Mouse (Mus musculus): ENCODE measurements at regions not wholly inside any gene's neighbourhood (a gene's known extent, or its start where the extent isn't known, plus 50 kb on each side); places are given as distances from the start of the nearest gene placed in this dataset.

GRCm38 (mm10) chr10:17082926-17083325 is 640.1 kb upstream of the Cited2 start:
- no peak for ATAC-seq

DNA sequence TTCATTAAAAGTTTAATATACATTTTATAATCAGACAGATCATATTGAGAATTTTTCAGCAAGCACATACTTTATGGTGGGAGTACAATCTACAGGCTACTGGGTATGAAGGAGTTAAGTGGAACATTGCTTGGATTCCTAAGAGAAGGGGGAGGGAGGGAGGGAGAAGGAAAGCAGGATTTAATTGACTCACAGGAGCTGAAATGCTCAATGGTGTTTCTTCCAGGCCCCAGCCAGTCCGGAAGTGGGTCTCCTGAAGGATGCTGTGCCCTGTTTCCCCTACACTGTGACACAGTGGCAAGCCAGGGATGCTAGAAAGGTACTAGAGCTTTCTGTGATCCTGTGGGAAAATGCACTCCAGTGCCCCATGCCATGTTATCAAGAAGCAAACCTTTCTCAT is 621.0 kb upstream of the Cited2 start:
- no peak for ATAC-seq

- no peak for ATAC-seq
These were observed 619.6 kb upstream of the Cited2 start for GRCm38 (mm10) chr10:17103416-17103815.

GRCm38 (mm10) chr10:17106831-17107230 is 616.2 kb upstream of the Cited2 start:
- ATAC-seq = no peak

DNA sequence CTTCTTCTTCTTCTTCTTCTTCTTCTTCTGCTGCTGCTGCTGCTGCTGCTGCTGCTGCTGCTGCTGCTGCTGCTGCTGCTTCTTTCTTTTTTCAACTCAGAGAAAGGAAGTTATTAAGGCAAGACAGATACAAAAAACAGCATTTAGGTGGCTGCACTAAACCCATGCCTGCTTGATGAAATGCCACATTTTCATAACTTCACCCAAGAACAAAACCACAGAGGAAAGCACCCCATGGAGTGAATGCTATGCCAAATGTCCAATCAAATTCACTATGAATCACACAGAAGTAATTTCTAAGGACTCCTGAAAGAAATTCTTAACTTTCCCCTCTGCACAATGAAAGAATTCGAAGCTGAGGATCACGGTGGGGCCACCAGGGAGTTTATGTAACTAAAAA is 611.9 kb upstream of the Cited2 start:
- ATAC-seq = no peak

DNA sequence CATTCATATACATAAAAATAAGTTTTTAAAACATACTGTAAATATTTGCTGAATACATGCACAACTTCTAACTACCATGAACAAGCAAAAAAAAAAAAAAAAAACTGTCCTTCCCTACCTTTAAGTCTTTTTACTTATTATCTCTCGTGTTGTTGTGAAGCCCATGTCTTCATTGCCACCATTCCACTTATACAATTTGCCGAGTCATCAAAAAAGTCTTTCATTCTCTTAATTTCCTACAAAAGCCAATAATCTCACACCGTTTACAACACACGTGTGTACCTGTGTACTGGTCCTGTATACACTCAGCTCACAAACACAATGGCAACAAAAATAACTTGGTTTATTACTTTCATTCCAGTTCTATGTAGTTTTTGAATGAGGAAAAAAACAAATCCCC is 608.2 kb upstream of the Cited2 start:
- no peak for ATAC-seq

DNA sequence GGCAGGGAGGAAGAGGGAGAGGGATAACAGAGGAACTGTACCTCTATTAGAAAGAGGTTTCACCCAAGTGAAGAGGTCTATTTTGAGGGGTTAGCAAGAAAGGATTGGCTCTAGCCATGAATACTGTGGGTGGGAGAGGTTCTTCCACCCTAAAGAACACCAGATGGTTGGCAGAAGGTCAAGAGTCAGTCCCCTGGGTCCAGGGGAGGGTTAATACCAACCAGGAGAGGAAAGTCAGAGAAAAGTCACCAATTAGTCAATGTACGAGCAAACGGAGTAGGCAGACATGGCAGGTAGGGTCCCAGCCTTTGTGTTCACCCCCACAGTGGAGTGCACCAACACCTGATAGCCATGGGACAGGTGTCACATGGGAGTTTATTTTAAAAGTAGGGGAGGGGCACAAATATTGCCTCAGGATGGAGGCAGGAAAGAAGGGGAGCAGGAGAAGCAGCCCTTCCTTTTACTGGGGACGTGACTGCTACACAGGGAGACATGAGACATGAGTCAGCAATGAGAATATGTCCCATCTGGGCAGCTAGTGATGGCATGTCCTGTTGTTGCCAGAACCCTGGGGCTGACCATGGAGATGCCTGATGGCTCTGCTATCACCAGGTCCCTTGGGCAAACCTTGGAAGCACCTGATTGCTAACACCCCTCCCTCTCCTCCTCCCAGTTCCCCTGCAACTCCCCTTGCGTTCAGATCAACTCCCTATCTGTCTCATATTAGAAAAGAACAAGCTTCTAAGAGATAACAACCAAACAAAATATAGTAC is 593.4 kb upstream of the Cited2 start:
- ATAC-seq = no peak

GRCm38 (mm10) chr10:17130661-17131060 is 592.4 kb upstream of the Cited2 start:
- ATAC-seq = no peak

DNA sequence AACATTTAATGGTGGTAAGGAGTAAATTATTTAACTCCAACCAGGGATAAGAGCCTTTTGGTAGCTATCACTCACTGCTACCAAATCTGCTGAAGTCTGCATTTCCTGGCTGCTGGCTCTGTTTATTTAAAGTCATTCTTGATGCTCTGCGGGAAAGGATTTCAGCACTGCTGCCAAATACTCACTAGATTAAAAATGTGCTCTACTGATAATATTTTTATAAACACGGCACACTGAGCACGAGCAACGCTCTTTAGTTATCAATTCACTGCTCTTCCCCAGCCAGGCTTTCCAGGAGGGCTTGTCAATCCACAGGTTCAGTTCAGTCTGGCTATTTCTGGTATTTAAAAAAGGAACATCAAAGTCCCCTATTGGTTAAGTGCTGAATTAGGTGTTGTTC is 591.3 kb upstream of the Cited2 start:
- ATAC-seq = no peak

- ATAC-seq = no peak
These were observed 547.6 kb upstream of the Cited2 start for GRCm38 (mm10) chr10:17175385-17175784.

GRCm38 (mm10) chr10:17177054-17177453 is 546.0 kb upstream of the Cited2 start:
- no peak for ATAC-seq

DNA sequence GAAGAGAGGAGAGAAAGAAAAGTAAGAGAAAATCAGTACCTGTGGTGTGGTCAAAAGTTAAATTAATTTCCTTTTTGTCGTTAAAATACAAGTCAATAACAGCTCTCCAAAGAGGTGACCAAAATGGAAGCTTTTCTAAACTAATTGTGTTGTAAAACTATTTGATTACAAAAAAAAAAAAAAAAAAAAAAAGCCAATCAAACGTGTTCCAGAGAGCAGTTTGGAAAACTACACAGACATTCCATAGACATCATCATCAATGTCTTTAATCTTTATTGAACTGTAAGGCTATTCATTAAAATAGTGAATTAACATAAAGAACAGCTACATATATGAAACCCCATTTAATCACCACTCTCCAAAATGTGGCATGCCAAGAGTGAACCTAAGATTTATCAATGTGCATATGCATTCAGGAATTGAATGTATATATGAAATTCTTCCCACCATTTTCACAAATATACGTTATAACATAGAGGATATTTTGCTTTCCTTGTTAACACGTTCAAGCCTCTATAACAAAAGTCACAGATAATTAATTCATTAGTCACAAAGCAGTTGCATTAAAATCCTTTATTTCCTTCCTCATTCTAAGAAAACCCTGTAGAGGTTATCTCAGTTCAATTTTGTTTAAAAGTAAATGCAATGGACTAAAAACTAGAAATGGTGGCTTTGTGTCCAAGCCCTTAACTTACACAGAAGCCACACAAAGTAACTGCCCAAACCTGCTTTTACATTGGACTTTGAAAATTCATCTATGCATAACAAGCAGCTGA is 545.3 kb upstream of the Cited2 start:
- ATAC-seq = no peak

DNA sequence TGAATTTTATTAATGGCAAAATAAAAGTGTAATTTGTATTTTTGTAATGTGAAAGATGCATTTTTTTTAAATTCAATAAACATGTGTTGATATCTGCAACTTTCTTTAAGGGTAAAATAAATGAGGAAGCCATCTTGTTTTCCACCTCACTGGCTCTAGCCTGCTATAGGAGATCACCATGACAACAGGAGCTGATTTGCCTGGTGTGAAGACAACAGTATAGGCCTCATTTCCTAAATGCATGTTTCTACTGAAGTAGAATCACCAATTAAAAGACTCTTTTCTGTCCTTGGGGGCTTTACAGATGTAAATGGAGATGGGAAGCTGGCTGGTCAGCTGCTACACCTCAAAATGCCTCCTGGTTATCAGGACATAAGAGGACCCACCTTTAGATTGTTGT is 544.4 kb upstream of the Cited2 start:
- ATAC-seq = no peak

DNA sequence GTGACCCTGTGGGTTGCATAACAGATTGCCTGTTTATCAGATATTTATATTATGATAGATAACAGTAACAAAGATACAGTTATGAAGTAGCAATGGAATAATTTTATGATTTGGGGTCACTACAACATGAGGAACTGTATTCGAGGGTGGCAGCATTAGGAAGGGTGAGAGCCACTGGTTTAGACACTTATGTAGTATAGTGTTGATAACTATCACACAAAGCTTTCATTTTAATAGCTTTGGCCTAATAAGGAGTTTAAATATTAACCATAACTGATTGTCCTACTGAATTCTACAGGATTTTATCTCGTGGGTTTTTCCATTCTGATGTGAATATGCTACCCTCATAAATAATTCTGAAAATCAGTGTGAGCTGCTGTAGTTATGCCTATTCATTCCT is 538.6 kb upstream of the Cited2 start:
- no peak for ATAC-seq

GRCm38 (mm10) chr10:17196205-17196604 is 526.8 kb upstream of the Cited2 start:
- ATAC-seq = no peak

- ATAC-seq = no peak
These were observed 526.4 kb upstream of the Cited2 start for GRCm38 (mm10) chr10:17196636-17197035.

DNA sequence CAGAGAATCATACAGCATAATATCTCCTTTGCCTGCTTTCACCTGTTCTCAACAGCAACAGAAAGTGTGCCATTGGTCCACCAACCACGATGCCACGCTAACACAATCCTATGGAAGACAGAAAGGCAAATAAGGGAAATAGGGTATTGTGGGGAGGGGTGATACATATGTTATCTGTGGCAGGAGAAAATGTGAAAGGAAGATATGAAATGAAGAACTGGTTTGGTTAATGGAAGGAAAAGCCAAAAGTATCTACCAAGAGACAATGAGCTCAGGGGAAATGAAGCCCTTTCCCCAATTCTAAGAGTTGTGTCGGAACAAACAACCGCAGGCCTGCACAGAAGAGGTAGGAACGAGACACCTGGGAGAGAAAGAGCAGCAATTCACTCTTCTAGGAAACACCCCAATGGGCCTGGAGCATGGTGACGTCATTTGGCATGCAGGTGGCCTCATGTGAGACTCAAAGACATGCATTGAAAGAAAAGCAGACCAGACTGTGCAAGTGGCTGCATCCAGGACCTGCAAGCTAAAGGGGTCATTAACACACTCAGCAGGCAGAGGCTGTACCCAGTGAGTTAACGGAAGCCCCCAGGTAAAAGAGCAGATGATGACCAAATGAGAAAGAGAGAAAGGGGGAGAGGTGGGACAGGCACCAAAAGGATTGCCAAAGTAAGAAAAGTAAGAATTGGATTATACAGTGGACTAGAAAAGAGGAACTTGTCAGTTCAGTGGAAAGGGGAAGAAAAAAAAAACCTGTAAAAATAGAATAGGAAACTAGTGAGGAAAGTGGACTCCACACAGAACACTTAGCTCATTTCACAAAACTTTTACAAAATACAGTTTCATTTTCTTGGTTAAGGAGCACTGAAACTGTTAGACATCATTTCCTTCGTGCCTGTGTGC is 522.2 kb upstream of the Cited2 start:
- no peak for ATAC-seq

DNA sequence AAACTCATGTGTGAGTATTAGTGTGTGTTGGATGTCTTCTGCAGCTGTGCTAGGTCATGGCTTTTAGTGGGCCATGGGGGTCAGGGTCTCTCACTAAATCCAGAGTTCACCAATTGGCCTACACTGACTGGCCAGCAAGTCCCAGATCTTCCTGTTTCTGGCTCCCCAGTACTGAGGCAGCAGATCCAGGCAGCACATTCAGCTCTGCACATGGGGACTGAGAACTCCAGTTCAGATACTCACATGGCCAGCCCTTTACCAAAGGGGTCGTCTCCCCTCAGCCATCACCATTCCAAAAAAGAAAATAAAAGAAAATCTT is 521.6 kb upstream of the Cited2 start:
- no peak for ATAC-seq

DNA sequence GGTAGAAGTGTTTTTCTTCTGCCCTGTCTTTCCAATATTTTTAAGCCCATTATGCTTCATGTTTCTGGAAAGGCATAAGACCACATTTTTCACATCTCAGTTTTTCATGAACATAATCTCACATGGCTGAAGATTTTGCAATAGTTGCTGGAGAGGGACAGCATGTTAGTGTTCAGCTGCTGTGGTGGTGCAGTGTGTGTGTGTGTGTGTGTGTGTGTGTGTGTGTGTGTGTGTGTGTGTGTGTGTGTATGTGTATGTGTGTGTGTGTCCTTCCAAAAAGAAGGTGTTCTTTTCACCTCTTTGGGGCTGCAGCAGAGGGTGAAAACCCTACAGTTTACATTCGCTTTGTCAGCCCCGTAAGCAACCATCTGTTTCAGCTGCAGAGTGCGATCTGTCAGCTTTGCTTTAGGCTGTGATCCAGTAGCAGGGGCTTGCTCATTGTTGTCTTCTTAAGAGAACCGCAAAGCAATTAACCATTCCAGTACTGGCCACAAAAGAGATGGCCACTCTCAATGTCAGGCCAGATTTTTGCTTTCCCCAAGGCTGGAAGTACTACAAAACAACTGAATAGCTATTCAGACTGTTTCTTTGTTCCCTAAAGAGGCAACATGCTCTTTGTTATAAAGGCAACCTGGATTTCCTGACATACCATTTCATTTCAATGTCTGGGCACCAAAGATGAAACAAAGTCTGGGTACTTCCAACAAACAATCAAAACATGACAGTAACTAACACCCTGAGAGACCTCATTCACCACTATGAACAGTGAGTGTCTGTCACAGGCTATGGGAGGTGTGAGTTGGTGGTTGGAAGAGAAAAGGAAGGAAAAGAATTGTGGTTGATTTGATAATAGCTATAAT is 520.2 kb upstream of the Cited2 start:
- ATAC-seq = no peak

DNA sequence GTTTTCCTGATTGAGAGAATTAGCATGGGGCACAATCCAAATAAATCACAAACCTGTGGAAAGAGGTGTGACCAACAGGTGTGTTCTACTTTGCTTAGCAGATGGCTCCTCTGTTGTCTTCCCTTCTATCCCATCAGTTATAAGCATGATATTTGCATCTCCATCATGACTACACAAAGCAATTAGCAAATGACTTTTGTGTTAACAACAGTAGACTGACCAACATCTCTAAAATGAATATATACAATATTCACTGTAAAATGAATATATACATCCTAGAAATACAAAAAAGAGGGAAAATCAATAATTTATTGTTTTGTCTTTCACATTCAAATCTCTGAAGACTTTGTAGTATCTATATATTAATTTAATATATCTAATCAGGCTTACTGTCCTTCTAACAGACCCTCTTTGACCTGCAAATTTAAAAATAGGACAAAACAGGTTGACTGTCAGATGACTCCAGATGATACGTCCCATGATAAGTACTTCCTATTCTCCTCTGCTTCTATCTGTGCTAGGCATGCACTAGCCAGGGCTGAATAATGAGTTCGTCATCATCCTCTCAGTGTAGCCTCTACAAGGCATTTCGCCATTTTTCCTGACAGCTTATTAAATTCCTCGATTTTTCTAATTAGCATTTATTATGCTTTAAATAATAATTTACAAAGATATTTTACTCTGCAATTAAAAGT is 519.5 kb upstream of the Cited2 start:
- ATAC-seq = no peak

DNA sequence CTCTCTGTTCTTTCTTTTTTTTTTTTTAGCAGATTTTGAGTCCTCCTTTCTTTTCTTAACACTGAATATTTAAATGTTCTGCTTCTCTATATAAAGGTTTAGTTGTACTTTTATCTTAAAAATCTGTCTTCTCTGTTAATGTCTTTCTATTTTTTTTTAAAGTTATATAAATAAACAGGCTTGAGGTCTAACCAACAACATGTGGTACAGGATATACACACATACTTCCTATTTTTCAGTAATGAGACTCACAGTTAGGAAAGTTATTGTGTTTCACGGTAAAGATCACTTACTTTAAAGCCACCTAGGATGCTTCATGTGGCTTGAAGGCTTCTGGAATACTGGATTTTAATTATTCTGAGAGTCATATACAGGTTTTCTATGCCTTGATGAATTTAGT is 518.9 kb upstream of the Cited2 start:
- no peak for ATAC-seq

All from CD4-positive, CD25-positive, alpha-beta regulatory T cell, adult 4 months (primary cell).